Mouse (Mus musculus) liver, adult (tissue): ENCODE results near the gene Klk13.

ENCODE experiments used
- GATA4 ChIP-seq: IDR thresholded peaks from 2 replicates; pipeline ENCODE4 v1.6.1; 2014; ENCODE audit warnings: mild to moderate bottlenecking, low read length; ENCODE audit not compliant: insufficient replicate concordance

Klk13 gene

DNA sequence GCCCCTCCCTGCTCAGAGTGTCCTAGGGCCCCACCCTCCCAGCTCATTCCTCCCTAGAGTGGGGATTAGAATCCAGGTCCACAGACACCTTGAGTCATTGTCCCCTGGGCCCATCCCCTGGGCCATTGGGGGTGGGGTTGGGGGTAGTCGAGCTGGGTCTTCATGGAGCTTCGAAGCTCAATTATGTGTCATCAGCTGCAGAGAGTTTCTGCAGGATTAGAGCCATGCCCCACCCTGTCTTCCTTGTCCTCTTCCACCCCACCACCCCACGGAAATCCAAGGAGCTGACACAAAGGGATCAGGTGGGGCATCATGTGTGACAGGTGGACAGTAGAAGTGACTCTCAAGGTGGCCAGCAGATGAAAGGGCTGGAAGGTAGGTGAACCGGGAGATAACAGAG is 56.2 kb downstream of the Klk13 start, which contains the start of gene Klk12:
Gene Klk12, plus strand, starts transcription at position 301 of the 400 bp plus-strand sequence.
- no peak for TF ChIP-seq GATA4

DNA sequence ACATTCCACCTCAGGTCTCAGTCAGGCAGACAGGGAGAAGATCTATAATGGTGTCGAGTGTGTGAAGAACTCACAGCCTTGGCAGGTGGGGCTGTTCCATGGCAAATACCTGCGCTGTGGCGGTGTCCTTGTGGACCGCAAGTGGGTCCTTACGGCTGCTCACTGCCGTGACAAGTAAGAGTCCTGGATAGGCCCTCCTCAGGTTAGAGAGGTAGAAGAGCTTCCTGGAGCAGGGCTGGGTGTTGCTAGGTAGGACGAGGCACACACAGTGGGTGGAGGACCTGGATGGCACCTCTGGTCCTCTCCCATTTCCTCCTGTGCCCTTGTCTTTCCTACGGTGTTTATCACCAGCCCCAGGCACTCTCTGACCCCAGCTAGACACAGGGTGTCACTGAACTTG is 57.3 kb downstream of the Klk13 start:
- TF ChIP-seq GATA4: no peak

DNA sequence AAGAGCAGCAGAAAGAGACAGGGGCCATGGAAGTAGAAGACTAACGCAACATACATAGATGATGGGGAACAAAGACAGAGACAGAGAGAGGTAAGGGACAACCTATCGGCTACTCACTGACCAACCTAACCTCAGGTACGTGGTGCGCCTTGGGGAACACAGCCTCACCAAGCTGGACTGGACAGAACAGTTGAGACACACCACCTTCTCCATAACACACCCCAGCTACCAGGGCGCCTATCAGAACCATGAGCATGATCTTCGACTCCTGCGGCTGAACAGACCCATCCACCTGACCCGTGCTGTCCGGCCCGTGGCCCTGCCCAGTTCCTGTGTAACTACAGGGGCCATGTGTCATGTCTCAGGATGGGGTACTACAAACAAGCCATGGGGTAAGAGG is 58.3 kb downstream of the Klk13 start:
- TF ChIP-seq GATA4: no peak

DNA sequence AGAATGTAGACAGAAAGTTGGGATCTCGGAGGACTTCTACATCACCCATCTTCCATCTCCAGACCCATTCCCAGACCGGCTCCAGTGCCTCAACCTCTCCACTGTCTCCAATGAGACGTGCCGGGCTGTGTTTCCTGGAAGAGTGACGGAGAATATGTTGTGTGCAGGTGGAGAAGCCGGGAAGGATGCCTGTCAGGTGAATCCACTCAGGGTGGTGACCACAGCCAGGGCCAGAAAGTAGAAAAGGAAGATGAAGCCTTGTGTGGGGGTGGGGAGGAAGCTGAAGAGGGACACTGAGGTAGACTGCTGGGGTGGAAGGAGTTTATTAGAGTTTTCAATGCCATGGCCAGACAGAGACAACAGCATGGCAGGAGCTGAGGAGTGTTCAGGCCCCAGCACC is 59.5 kb downstream of the Klk13 start:
- no peak for TF ChIP-seq GATA4

DNA sequence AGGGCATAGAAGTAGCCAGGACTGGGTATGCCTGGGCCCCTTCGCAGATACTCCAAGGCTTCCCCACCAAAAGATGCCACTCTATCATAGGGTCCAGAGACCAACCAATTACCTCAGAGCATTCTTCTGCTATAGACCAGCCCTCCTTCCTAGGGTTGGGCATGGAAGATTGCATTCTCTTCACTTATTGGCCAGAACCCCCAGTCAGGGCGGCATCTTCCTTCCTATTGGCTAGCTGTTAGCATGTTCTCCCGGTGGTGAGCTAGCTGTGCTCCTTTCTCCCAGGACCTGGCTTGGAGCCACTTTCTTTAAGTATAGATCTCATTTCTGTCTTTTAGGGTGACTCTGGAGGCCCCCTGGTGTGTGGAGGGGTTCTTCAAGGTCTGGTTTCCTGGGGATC is 60.5 kb downstream of the Klk13 start:
- no peak for TF ChIP-seq GATA4

DNA sequence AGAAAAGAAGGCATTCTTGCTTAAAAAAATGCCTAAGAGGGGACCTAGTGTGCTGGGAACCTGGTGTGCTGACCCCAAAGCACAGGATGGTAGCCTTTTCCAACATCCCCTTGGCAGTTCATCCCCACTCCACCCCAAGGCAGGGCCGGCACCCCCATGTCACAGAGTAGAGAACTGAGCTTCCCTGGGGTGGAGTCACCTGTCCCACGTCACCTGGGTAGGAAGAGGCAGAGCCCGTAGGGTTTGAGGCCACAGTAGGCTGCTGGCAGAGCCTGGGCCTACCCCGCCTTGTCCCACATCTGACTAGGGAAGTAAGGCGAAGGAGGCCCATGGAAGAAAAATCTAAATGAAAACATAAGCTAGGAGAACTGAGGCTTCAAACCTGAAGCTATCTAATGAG is 62.0 kb downstream of the Klk13 start, which contains the start of gene Klk11:
Gene Klk11, plus strand, starts transcription at position 241 of the 400 bp plus-strand sequence.
- no peak for TF ChIP-seq GATA4

DNA sequence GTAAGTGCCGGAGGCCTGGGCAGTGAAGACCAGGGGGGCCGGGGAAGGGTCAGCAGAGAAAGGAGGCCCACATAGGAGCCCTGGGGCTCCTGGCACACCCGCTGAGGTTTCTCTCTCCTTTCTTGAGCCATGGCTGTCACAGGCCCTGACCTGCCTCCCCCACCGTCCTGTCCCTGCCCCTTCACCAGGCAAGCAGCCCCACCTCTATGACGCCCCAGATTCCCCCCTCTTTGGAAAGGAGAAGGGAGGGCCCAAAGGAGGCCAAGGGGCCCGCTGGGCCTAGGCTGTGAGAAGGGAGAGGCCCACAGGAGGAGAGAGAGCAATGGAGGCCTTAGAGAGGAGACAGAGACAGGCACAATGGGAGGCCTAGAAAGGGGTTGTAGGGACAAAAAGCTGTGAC is 62.4 kb downstream of the Klk13 start:
- TF ChIP-seq GATA4: no peak

DNA sequence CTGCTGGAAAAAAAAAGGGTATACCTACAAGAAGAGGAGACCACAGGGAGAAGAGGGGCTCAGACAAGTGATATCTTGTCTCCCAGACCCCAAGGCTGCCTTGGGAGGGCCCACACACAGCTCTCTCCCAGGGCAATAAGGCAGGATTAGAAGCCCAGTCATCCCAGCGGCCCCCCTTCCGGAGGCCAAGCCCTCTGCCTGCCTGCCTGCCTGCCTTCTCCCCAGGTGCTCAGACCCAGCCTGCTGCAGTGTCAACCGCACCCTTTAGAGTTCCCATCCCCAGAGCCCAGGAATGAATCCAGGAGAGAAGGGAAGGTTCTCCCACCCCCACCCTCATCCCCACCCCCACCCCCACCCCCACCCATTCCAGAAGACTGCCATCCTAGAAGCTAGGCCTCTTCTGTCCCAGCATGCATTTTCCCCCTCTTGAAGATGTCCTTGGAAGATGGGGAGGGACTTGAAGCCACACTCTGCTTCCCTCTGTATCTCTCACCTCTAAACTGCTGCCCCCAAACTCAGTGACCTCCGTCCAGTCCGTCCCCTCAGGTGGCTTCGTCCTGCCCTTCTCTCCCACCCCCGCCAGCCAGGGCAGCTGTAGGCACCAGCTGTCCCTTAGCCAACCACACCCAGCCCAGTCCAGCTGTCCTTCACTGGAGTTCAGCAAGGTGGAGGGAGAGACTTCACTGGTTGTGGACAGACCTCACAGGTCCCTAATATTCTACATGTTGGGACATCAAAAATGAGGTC is 63.1 kb downstream of the Klk13 start:
- no peak for TF ChIP-seq GATA4

DNA sequence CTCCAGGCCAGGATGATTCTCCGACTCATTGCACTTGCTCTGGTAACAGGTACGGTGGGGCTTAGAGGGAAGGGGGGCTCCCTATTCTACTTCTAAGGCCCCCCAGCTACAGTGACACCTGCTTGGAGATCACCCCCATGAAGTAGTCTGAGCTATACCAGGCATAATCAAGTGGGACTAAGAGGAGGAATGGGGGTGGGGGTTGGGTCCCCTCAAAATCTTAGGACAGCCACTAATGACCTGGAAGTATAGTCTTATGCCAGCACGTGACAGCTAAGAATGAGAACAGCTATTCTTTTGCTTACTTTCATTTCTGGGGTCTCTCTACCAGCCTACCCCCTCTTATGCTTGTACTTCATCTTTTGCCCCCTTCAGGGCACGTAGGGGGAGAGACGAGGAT is 64.1 kb downstream of the Klk13 start:
- no peak for TF ChIP-seq GATA4
